Mouse (Mus musculus) spleen, adult 2 months (tissue): ENCODE measurements around the gene Kif23.

Experiments used
- CTCF ChIP-seq: fragments of 200-500 bp; IDR thresholded peaks from 2 replicates; pipeline ENCODE4 v1.5.1; 2011; ENCODE audit warnings: mild to moderate bottlenecking, inconsistent platforms; ENCODE audit not compliant: insufficient read depth, insufficient read length, insufficient replicate concordance; ENCODE audit errors: extremely low read depth
- POLR2A ChIP-seq: fragments of 200-500 bp; IDR thresholded peaks from 2 replicates; pipeline ENCODE4 v1.6.1; 2011; ENCODE audit warnings: low read depth, low read length, inconsistent platforms

DNA sequence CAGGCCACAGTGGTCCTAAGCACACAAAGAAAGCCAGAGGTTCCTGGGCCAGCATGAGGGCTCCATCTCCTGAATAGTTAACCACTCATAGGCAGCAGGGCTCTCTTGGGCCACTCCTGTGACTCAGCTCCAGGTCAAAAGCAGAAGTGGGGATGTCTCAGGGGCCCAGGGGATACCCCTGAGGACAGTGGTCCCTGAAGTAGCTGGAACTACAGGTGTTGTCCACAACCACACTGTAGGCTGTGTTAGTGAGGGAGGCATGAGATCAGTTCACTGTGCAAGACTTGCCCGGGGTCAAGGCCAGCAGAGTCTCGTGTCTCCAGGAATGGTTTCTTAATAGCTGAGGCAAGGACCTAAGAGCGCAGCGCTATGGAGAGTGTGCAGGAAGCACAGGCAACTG, 45.0 kb downstream of the Kif23 start:
- TF ChIP-seq POLR2A (no peak), CTCF (no peak)
